Mouse (Mus musculus): Measurements from ENCODE around the gene Dctn3.
"Not testable (repeated sequence)": the region's sequence is repeated elsewhere in the genome, so short reads cannot be mapped to it uniquely, and the experiment has no call there.

Dctn3 gene

DNA sequence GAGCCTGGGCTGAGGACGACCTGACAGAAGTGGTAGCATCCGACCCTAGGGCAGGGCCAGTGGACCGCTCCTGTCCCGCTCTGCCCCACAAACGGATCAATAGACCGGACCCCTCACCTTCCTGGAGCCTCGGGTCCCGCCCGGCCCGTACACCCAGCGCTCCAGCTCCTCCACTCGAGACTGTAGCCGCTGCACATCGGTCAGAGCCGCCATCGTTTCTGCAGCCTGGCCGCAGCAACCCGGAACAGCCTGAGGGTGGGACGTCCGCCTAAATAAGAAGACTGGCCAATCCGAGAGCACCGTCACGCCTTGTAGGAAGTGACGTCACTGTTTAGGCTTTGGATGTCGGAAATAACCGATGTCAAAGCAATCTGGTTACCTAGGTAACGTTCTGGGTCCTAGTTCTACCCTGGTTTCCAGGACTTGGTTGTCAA lies at the start of gene Dctn3:
Gene Dctn3 (minus strand): TSS at position 253 of the 434 bp plus-strand sequence.
- ChIA-PET CTCF (interaction anchor here in 3 of 4 experiments (0.5 to 1.0 kb wide), 3 partner anchors 8 to 254 kb away, joined by 3 read pairs; no protein-coding TSS in a partner anchor), POLR2A (interaction anchor here in 2 of 4 experiments (0.7 to 2.4 kb wide), 8 partner anchors 9 to 154 kb away, joined by 3 to 20 read pairs (median 4); partner anchors contain the start of genes Rpp25l (in 2 of the 2), Dnaic1 (in 1 of the 2) and Fam219a (in 1 of the 2))

DNA sequence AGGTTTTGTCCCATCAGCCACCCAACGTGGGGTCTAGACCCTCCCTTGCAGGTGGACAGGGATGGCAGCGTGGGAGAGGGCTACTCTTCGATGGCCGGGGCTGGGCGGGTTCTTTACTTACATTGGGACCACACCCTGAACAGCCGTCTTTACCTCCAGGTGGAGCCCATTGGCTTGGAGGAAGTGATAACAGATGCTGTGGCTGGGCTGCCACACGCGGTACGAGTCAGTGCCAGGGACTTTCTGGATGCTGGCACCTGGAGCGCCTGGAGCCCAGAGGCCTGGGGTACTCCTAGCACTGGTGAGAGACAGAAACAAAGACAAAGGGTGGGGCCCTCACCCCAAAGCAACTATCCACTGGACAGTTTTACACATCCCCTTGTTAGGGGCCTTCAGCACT lies 44.3 kb upstream of the Dctn3 start:
- CTCF ChIA-PET, POLR2A ChIA-PET: not testable (repeated sequence)

DNA sequence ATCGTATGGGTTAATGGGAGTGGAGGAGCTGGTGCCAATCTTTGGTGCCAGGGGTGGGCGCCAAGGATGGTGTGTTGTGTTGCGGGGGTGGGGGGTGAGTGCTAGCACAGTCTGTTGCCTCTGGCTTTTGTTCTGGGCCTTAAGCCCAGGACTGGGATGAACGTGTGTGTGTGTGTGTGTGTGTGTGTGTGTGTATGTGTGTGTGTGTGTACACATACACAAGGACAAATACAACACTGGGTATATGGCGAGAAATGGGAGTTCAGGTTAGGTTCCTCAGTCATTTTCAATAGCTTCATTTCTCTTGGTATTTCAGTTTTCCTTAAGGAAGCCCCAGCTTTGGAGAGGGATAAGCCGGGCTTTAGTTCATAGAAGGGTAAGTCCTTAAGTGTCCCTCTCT lies 40.2 kb upstream of the Dctn3 start:
- CTCF ChIA-PET, POLR2A ChIA-PET: not testable (repeated sequence)

GRCm38 (mm10) chr4:41762688-41763114 lies 39.7 kb upstream of the Dctn3 start:
- CTCF ChIA-PET, POLR2A ChIA-PET: not testable (repeated sequence)

DNA sequence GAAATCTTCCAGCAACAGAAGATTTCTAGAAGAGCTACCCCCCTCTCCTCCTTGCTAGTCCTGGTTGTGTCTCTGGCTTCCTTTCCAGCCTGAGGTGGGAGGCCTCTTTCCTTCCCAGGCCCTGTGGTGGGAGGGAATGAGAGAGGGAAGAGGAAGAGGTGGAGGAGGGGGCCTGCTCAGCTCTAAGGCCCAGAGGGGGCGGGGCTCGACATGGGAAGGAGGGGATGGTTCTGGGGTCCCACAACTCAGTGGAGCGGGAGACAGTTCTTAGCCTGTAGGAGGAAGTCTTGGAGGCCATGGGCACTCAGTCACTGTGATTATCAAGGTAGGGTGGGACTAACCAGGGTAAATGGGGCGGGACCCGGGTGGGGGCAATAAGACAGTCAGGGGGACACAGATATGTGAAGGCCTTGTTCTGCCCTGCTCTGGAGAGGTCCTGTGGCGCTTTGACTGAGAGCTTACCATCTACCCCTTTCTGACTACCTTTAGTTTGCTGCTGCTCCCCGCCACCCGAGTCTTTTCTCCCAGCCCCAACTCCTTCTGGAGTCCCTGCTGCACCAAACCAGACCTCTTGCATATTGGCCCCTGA lies 39.2 kb upstream of the Dctn3 start:
- CTCF ChIA-PET: no interaction called here
- POLR2A ChIA-PET: no interaction called here

GRCm38 (mm10) chr4:41761680-41762079 lies 38.7 kb upstream of the Dctn3 start:
- POLR2A ChIA-PET: interaction anchor here in 1 of 4 experiments (0.6 kb wide), 1 partner anchor 95 kb away, joined by 4 read pairs; no protein-coding TSS in a partner anchor
- CTCF ChIA-PET: no interaction called here

DNA sequence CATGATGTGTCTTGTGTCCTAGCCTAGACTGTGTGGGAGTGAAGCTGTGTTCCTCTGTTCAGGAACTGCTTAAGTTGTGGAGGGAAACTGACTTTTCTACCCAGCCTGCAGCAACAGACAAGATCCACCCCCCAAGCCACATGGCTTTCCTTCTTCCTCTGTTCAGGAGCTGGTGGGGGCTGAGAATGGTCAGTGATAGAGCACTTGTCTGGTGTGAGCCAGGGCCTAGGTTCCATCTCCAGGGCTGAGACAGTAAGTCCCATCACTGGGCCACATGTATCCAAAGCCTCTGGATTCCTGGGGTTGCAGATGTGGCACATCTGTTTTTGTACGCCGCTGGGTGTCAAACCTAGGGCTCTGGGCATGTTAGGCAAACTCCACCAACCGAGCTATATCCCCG lies 37.9 kb upstream of the Dctn3 start:
- CTCF ChIA-PET: no interaction called here
- POLR2A ChIA-PET: no interaction called here

- POLR2A ChIA-PET: no interaction called here
- CTCF ChIA-PET: no interaction called here
These were observed 37.3 kb upstream of the Dctn3 start for GRCm38 (mm10) chr4:41760288-41760721.

DNA sequence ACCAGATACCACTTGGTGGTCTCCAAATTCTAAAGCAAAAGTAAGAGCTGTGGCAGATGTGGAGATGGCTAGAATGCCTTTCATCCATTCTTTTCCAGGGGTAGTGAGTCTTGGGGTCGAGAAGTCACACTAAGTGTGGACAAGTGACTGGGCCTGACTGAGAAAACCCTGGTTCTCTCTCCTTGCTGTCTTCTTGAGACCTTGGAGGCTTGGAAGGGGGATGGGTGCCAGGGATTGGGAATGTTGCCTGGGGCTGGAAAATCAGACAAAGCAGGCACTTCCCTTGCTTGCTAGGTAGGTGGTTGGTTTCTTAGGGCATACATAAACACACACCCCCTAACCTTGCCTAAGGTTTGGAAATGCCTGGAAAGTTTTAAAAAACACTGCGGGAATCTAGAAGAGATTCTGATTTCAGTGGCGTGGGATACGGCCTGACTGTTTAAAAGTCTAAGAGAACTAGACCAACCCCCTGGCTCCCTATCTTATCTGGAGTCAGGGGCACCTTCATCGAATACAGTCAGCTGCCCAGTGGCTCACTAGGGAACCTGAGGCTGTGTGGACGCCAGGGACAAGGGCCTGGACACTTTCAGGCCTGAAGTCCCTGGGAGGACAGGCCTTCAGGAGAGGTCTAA lies 36.8 kb upstream of the Dctn3 start:
- CTCF ChIA-PET: no interaction called here

GRCm38 (mm10) chr4:41759206-41759605 lies 36.2 kb upstream of the Dctn3 start:
- CTCF ChIA-PET: no interaction called here
- POLR2A ChIA-PET: interaction anchor here in 1 of 4 experiments (1.9 kb wide), 1 partner anchor 17 kb away, joined by 5 read pairs; no protein-coding TSS in a partner anchor

More for the DNA sequence above, 36.8 kb upstream of the Dctn3 start:
- POLR2A ChIA-PET: no interaction called here

DNA sequence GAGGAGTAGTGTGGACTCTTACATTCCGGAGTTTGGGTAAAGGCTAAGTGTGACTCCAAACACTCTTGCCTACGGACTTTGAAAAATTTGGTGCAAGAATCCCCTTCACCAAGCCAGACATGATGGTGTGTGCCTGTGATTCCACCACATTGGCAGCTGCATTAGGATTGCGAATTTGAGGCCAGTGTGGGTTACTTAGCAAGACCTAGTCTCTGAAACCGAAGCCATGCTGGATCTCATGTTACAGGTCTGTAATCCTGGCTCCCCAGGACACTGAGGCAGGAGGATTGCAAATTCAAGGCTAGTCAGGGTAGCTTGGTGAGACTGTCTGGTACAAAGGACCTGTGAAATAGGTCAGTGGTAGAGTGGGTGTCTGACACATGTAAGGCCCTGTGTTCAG lies 35.7 kb upstream of the Dctn3 start:
- CTCF ChIA-PET: no interaction called here
- POLR2A ChIA-PET: interaction anchor here in 1 of 4 experiments (1.9 kb wide), 1 partner anchor 17 kb away, joined by 5 read pairs; no protein-coding TSS in a partner anchor

DNA sequence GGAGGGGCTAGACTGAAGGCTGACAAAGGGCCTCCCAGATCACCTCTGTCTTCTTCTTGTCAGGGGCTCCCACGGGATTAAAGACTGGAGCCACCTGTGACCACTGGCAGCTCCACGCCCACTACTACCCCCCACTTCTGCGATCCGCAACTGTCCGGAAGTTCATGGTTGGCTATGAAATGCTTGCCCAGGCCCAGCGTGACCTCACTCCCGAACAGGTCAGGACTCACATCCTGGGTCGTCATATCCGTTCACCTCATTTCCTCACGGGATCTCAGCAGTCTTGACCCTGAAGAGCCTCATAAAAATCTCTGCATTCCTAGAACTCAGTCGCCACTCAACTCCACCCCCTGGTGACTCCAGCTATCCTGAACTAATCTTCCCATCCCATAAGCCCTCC lies 35.1 kb upstream of the Dctn3 start:
- ChIA-PET POLR2A (interaction anchor here in 2 of 4 experiments (1.3 to 5.8 kb wide), 3 partner anchors 16 to 19 kb away, joined by 5 to 37 read pairs (median 5); no protein-coding TSS in a partner anchor), CTCF (interaction anchor here in 1 of 4 experiments (1.3 to 1.9 kb wide), 2 partner anchors 16 to 255 kb away, joined by 3 to 5 read pairs; partner anchors contain the start of gene AI464131)

DNA sequence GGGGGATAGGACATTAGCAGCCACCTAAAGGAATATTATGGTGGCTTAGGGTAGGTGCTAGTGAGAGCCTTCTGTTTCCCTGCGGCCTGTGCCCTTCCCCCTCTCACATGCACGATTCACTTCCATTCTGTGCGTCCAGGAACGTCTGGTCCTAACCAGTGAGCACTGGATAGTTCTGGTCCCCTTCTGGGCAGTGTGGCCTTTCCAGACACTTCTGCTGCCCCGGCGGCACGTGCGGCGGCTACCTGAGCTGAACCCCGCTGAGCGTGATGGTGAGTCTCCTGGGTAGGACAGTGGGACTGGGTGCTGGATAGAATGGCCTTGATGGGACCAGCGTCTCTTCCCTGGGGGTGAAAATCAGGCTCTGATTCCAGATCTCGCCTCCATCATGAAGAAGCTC lies 34.4 kb upstream of the Dctn3 start:
- ChIA-PET CTCF (interaction anchor here in 1 of 4 experiments (1.3 to 1.9 kb wide), 2 partner anchors 16 to 254 kb away, joined by 3 to 5 read pairs; partner anchors contain the start of gene AI464131), POLR2A (interaction anchor here in 3 of 4 experiments (0.6 to 5.8 kb wide), 4 partner anchors 16 to 253 kb away, joined by 3 to 37 read pairs (median 5); no protein-coding TSS in a partner anchor)

DNA sequence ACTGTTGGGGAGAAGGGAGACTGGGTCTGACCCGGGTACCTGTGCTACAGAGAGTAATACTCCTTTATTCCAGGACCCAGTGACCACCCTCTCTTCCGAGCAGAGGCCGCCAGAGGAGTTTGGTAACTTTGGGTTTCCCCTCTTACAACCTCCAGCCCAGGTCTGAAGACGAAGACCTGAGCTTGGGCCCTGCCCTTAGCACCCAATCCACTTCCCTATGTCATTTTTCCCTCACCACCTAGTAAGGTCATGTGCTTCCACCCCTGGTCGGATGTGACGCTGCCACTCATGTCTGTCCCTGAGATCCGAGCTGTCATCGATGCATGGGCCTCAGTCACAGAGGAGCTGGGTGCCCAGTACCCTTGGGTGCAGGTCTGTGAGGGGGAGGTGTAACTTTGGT lies 33.5 kb upstream of the Dctn3 start:
- POLR2A ChIA-PET: interaction anchor here in 3 of 4 experiments (0.6 to 5.8 kb wide), 6 partner anchors 14 to 258 kb away, joined by 3 to 37 read pairs (median 7); partner anchors contain the start of gene Rpp25l (in 1 of the 3)
- CTCF ChIA-PET: interaction anchor here in 3 of 4 experiments (0.5 to 2.0 kb wide), 4 partner anchors 15 to 235 kb away, joined by 4 to 6 read pairs (median 5); no protein-coding TSS in a partner anchor

GRCm38 (mm10) chr4:41755338-41756305 lies 32.7 kb upstream of the Dctn3 start, which contains the start of gene Sigmar1:
Gene Sigmar1, minus strand, starts transcription at chr4:41756157.
- ChIA-PET POLR2A (interaction anchor here in 3 of 4 experiments (0.6 to 5.8 kb wide), 18 partner anchors 9 to 1195 kb away, joined by 3 to 37 read pairs (median 4); partner anchors contain the start of genes Fam219a (in 2 of the 3), Arid3c (in 1 of the 3), Dnaic1 (in 1 of the 3) and Rpp25l (in 1 of the 3)), CTCF (interaction anchor here in 3 of 4 experiments (0.5 to 2.0 kb wide), 9 partner anchors 14 to 627 kb away, joined by 3 to 6 read pairs (median 4); partner anchors contain the start of genes Dnaic1 (in 1 of the 3) and Fam219a (in 1 of the 3))

DNA sequence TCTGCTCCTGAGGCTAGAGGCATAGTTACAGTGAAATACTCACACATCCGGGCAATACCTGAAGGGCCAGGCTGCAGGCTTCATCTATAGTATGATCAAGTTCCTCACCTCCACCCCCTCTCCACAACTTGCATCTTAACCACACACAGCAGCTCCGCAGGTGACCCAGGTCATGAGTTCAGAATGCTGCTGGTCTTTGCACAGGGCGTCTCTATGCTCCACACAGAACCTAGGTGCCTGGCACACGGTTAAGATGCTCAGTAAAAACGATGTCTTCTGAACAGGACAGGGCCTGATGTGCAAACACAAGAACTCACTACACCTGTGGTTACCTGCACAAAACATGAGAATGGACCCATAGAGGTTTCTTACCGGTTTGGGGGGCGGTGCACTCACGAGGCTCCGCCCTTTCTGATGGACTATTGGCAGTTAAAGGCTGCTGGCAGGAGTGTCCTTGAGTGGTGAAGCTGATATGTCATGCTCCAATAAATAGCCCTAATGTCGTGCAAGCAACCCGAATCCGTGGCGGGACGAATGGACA lies 31.9 kb upstream of the Dctn3 start, which contains the start of gene Galt:
Gene Galt (plus strand): TSS at position 432 of the 541 bp plus-strand sequence.
- ChIA-PET POLR2A (interaction anchor here in 3 of 4 experiments (0.6 to 5.8 kb wide), 14 partner anchors 9 to 345 kb away, joined by 3 to 37 read pairs (median 4); partner anchors contain the start of genes Arid3c (in 1 of the 3), Fam219a (in 1 of the 3) and Rpp25l (in 1 of the 3)), CTCF (interaction anchor here in 3 of 4 experiments (1.0 to 2.0 kb wide), 8 partner anchors 14 to 185 kb away, joined by 3 to 8 read pairs (median 4); partner anchors contain the start of genes Dnaic1 (in 1 of the 3) and Fam219a (in 1 of the 3))

GRCm38 (mm10) chr4:41745021-41745420 lies 22.1 kb upstream of the Dctn3 start:
- ChIA-PET CTCF (interaction anchor here in 2 of 4 experiments (0.6 to 0.7 kb wide), 2 partner anchors 239 to 241 kb away, joined by 3 to 6 read pairs; no protein-coding TSS in a partner anchor), POLR2A (interaction anchor here in 1 of 4 experiments (1.3 kb wide), 1 partner anchor 10 kb away, joined by 3 read pairs; the partner anchor contains the start of gene Galt)
